Mouse (Mus musculus): Measurements from ENCODE around the gene Fam3a. TPM values are rescaled to one million over a fixed set of nuclear protein-coding genes. Genes with fewer than 3 reads are reported as not detected.
"Not testable (repeated sequence)": the region's sequence is repeated elsewhere in the genome, so short reads cannot be mapped to it uniquely, and the experiment has no call there.

Gene Fam3a
- polyA plus RNA-seq, 1 experiment from 2014 or later = 40.1 TPM

GRCm38 (mm10) chrX:74384451-74384850 lies 8.6 kb downstream of the Fam3a start:
- H3K9ac ChIP-seq (replicated peaks) = no peak overlapping the region
- no peaks in the 10 kb centered on the region for H3K27me3 ChIP-seq
- 85% methylated on average over 2 of the region's 2 CpGs for WGBS
- H3K4me2 ChIP-seq (replicated peaks) = no peak overlapping the region
- no peak overlapping the region for H3K4me3 ChIP-seq
- no peak for ATAC-seq (replicated peaks)
- no peaks in the 10 kb centered on the region for H3K36me3 ChIP-seq
- no peaks in the 10 kb centered on the region for H3K9me3 ChIP-seq
- no peaks in the 10 kb centered on the region for H3K4me1 ChIP-seq
- no peak overlapping the region for H3K27ac ChIP-seq (replicated peaks)

- 19% methylated on average over 32 of the region's 32 CpGs for WGBS
- peak within 1 kb of the TSS; percentile 54 for H3K9ac ChIP-seq (replicated peaks)
- H3K27ac ChIP-seq (replicated peaks) = no peak within 1 kb of the TSS
- H3K4me2 ChIP-seq (replicated peaks) = peak within 1 kb of the TSS; percentile 62
- H3K9me3 ChIP-seq = no peaks in the 10 kb centered on the region
- H3K36me3 ChIP-seq = no peaks in the 10 kb centered on the region
- H3K4me1 ChIP-seq = 0 out of 2 replicates have a peak, but pooled peaks cover 3% of the 10 kb centered on the region
- peak; percentile 93 for ATAC-seq (replicated peaks)
- no peaks in the 10 kb centered on the region for H3K27me3 ChIP-seq
- H3K4me3 ChIP-seq = peak within 1 kb of the TSS; percentile 50
These were observed 20.1 kb downstream of the Fam3a start, which contains the start of the genes Ubl4a and Slc10a3 for GRCm38 (mm10) chrX:74372888-74373549. TSS of gene Ubl4a (minus strand) at chrX:74373218. TSS of gene Slc10a3 (minus strand) at chrX:74373349.

DNA sequence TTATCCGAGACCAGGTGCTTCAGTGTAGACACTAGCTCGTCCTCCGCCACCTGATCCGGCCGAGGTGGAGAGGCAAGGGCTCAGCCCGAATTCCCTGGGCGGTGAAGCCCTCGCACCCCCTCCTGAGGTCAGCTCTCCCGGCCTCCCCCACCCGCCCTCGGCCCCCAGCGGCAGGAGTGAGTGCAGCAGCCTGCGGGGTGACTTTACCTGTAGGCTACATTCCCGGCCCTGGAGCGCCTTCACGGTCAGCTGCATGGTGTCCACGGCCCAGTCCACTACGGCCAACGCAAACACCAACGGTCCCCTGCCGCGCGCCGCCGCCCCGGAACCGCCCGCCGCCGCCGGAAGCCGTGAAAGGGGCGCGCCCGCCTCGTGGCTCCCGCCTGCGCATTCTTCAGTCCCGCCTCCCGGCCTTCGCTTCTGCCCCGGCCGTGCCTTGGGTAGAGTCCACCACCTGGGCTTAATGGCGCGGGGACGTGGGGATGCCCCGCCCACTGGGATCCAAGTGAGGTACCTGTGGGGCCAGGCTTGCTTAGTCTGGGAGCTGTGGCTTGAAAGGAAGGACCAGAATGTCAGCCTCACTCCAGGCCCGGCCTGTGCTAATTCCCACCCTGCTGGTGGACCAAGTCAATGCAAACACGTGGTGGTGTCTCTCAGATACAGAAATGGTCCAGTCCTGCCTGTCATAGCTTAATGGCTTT lies 24.7 kb downstream of the Fam3a start:
- Histone ChIP-seq H3K4me1 (peaks cover 12% of the 10 kb centered on the region), H3K9ac (replicated peaks) (peak overlapping the region; percentile 69), H3K27ac (replicated peaks) (peak overlapping the region; percentile 71), H3K9me3 (no peaks in the 10 kb centered on the region), H3K4me3 (peak overlapping the region; percentile 57), H3K36me3 (no peaks in the 10 kb centered on the region), H3K27me3 (no peaks in the 10 kb centered on the region), H3K4me2 (replicated peaks) (peak overlapping the region; percentile 60)
- peak; percentile 77 for ATAC-seq (replicated peaks)
- 15% methylated on average over 47 of the region's 49 CpGs for WGBS

DNA sequence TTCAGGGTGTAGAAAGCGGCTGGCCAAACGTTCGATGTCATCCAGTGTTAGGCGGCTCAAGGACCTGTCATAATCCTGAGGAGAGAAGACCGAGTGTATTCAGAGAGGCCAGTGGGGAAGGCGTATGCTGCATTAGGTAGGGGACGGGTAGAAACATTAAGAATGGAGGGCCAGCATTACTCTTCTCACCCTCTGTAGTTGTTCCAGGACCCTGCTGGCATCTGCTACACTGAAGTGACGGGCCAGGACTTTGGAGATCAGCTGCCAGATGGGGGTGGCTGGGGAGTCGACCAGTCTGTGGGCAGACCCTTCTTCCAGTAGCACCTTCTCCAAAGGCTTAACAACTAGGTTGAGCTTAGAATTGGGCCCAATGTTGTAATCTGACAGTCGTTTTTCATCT lies 25.6 kb downstream of the Fam3a start:
- peaks cover 12% of the 10 kb centered on the region for H3K4me1 ChIP-seq
- WGBS = 67% methylated on average over 10 of the region's 10 CpGs
- no peaks in the 10 kb centered on the region for H3K9me3 ChIP-seq
- H3K27ac ChIP-seq (replicated peaks) = no peak overlapping the region
- no peak for ATAC-seq (replicated peaks)
- H3K4me3 ChIP-seq = peak overlapping the region; percentile 57
- no peaks in the 10 kb centered on the region for H3K27me3 ChIP-seq
- H3K9ac ChIP-seq (replicated peaks) = peak overlapping the region; percentile 69
- H3K4me2 ChIP-seq (replicated peaks) = peak overlapping the region; percentile 60
- no peaks in the 10 kb centered on the region for H3K36me3 ChIP-seq

DNA sequence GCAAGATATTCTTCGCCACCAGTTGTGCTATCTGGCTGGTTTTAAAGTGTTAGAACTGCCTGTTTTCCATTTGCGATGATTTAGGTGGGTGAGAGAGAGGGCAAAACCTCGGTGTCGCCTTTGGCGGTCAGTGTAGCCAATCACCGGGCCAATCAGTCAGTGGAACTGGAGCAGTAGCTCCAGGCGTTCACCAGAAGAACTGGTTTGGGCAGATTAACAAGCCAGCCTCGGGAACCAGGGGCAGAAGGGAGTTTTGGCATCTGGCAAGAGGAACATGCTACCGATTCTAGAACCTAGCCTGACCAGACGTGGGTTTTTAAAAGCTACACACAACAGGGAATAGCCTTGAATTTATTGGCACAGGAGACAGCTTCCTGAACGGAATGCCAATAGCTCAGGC lies 33.9 kb downstream of the Fam3a start:
- H3K4me1 ChIP-seq = no peaks in the 10 kb centered on the region
- no peaks in the 10 kb centered on the region for H3K27me3 ChIP-seq
- H3K9ac ChIP-seq (replicated peaks) = no peak overlapping the region
- no peak overlapping the region for H3K4me3 ChIP-seq
- H3K4me2 ChIP-seq (replicated peaks) = no peak overlapping the region
- WGBS = 56% methylated on average over 11 of the region's 11 CpGs
- no peak overlapping the region for H3K27ac ChIP-seq (replicated peaks)
- no peaks in the 10 kb centered on the region for H3K36me3 ChIP-seq
- ATAC-seq (replicated peaks) = no peak
- H3K9me3 ChIP-seq = no peaks in the 10 kb centered on the region

DNA sequence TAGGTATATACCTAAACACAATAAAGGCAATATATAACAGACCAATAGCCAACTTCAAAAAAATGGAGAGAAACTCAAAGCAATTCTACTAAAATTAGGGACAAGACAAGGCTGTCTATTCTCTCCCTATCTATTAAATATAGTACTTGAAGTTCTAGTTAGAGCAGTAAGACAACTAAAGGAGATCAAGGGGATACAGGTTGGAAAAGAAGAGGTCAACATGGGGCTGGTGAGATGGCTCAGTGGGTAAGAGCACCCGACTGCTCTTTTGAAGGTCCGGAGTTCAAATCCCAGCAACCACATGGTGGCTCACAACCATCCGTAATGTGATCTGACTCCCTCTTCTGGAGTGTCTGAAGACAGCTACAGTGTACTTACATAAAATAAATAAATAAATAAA lies 36.0 kb downstream of the Fam3a start:
- not testable (repeated sequence) for H3K27me3 ChIP-seq; ATAC-seq (replicated peaks); H3K9ac ChIP-seq (replicated peaks); H3K4me2 ChIP-seq (replicated peaks); H3K27ac ChIP-seq (replicated peaks); H3K4me1 ChIP-seq; H3K36me3 ChIP-seq; H3K9me3 ChIP-seq; H3K4me3 ChIP-seq
- 85% methylated on average over 3 of the region's 3 CpGs for WGBS

- peaks cover 4% of the 10 kb centered on the region; the same call in 1 of the 2 replicates for H3K4me1 ChIP-seq
- ATAC-seq (replicated peaks) = peak; percentile 89
- H3K27ac ChIP-seq (replicated peaks) = peak within 1 kb of the TSS; percentile 74
- WGBS = 16% methylated on average over 10 of the region's 22 CpGs
- H3K9me3 ChIP-seq = no peaks in the 10 kb centered on the region
- no peaks in the 10 kb centered on the region for H3K27me3 ChIP-seq
- H3K36me3 ChIP-seq = no peaks in the 10 kb centered on the region
- peak within 1 kb of the TSS; percentile 54 for H3K4me2 ChIP-seq (replicated peaks)
- H3K9ac ChIP-seq (replicated peaks) = peak within 1 kb of the TSS; percentile 51
- peak within 1 kb of the TSS; percentile 45 for H3K4me3 ChIP-seq
These were observed 39.7 kb downstream of the Fam3a start, which contains the start of gene Lage3 for GRCm38 (mm10) chrX:74353467-74353770. TSS of gene Lage3 (minus strand) at chrX:74353618.

DNA sequence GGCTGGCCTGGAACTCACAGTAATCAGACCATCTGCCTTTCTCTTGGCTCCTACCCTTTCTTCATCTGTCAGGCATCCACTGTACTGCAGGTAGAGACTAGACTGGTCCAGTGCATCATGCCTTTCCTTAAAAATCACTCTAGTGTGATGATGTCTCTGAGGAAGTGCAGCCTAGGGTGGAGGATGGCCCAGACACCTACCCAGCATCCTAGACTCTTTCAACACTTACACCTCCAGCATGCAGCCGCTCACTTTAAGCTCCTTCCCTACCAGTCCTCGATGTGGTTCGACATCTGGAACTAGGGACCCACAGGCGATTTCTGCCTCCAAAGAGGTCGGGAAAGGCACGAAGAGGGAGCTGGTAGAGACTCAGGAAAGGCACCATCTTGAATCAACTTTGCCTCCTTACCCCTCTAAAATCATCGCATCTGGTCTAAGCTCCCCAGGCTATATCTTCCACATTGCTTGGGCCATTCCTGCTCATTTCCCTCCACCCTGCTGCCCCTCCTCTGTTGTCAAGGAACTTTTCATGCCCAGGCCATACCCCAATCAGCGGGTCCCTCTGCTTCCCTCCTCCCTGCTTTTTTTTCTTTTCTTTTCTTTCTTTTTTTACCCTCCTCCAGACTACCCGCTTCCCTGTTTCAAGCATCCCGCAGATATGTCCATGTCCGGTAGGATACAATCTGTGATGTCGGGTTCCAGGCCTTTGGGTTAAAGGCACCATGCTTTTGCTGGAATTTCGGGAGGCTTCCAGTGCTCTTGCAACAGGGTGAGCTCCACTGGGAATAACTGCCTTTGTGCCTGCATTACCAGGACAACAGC lies 40.2 kb downstream of the Fam3a start:
- Histone ChIP-seq H3K36me3 (no peaks in the 10 kb centered on the region), H3K4me1 (peaks cover 4% of the 10 kb centered on the region; the same call in 1 of the 2 replicates), H3K27me3 (no peaks in the 10 kb centered on the region), H3K27ac (replicated peaks) (peak overlapping the region; percentile 74), H3K9me3 (no peaks in the 10 kb centered on the region), H3K4me3 (peak overlapping the region; percentile 45), H3K9ac (replicated peaks) (peak overlapping the region; percentile 51), H3K4me2 (replicated peaks) (peak overlapping the region; percentile 54)
- 27% methylated on average over 13 of the region's 13 CpGs for WGBS
- peak; percentile 74 for ATAC-seq (replicated peaks)

Other genes with a start within 250 kb of the Fam3a start
- not detected in 2 replicates for gene Tex28, start 225.4 kb downstream of the Fam3a start, polyA plus RNA-seq (2015; fragmentation: Nextera tagmentation; extraction: Ambion mirVana)
- gene Tktl1, start 216.0 kb downstream of the Fam3a start, polyA plus RNA-seq (2015; fragmentation: Nextera tagmentation; extraction: Ambion mirVana) = 0.19 TPM in 1 of 2 replicates, not detected in the other
- gene Flna, start 143.5 kb downstream of the Fam3a start, polyA plus RNA-seq (2015; fragmentation: Nextera tagmentation; extraction: Ambion mirVana) = 105 and 116 TPM in 2 replicates
- gene Emd, start 138.6 kb downstream of the Fam3a start, polyA plus RNA-seq (2015; fragmentation: Nextera tagmentation; extraction: Ambion mirVana) = 17.7 and 18.1 TPM in 2 replicates
- gene Rpl10, start 122.5 kb downstream of the Fam3a start, polyA plus RNA-seq (2015; fragmentation: Nextera tagmentation; extraction: Ambion mirVana) = 503 and 525 TPM in 2 replicates
- gene Taz, start 111.4 kb downstream of the Fam3a start, polyA plus RNA-seq (2015; fragmentation: Nextera tagmentation; extraction: Ambion mirVana) = 93.6 and 101 TPM in 2 replicates
- gene Dnase1l1, start 110.9 kb downstream of the Fam3a start, polyA plus RNA-seq (2015; fragmentation: Nextera tagmentation; extraction: Ambion mirVana) = 2.2 and 2.4 TPM in 2 replicates
- 185 and 191 TPM in 2 replicates for gene Atp6ap1, start 96.2 kb downstream of the Fam3a start, polyA plus RNA-seq (2015; fragmentation: Nextera tagmentation; extraction: Ambion mirVana)
- gene Gdi1, start 88.3 kb downstream of the Fam3a start, polyA plus RNA-seq (2015; fragmentation: Nextera tagmentation; extraction: Ambion mirVana) = 923 and 936 TPM in 2 replicates
- 65.1 and 65.6 TPM in 2 replicates for gene Fam50a, start 80.2 kb downstream of the Fam3a start, polyA plus RNA-seq (2015; fragmentation: Nextera tagmentation; extraction: Ambion mirVana)
- 63.0 and 68.8 TPM in 2 replicates for gene Plxna3, start 64.2 kb downstream of the Fam3a start, polyA plus RNA-seq (2015; fragmentation: Nextera tagmentation; extraction: Ambion mirVana)
- 82.9 and 87.9 TPM in 2 replicates for gene Lage3, start 39.7 kb downstream of the Fam3a start, polyA plus RNA-seq (2015; fragmentation: Nextera tagmentation; extraction: Ambion mirVana)
- gene Ubl4a, start 20.1 kb downstream of the Fam3a start, polyA plus RNA-seq (2015; fragmentation: Nextera tagmentation; extraction: Ambion mirVana) = 68.4 and 69.0 TPM in 2 replicates
- gene Slc10a3, start 19.9 kb downstream of the Fam3a start, polyA plus RNA-seq (2015; fragmentation: Nextera tagmentation; extraction: Ambion mirVana) = 6.9 and 7.0 TPM in 2 replicates
- 18.1 and 19.7 TPM in 2 replicates for gene Ikbkg, start within 50 bp of the Fam3a start, polyA plus RNA-seq (2015; fragmentation: Nextera tagmentation; extraction: Ambion mirVana)
- 61.0 and 63.2 TPM in 2 replicates for gene G6pdx, start 35.9 kb upstream of the Fam3a start, polyA plus RNA-seq (2015; fragmentation: Nextera tagmentation; extraction: Ambion mirVana)
- gene Gm6880, start 88.1 kb upstream of the Fam3a start, polyA plus RNA-seq (2015; fragmentation: Nextera tagmentation; extraction: Ambion mirVana) = not detected in 2 replicates
- not detected in 2 replicates for gene Olfr1326-ps1, start 181.6 kb upstream of the Fam3a start, polyA plus RNA-seq (2015; fragmentation: Nextera tagmentation; extraction: Ambion mirVana)
- gene Olfr1325, start 199.4 kb upstream of the Fam3a start, polyA plus RNA-seq (2015; fragmentation: Nextera tagmentation; extraction: Ambion mirVana) = not detected in 2 replicates

Measured in forebrain, embryonic 15.5 days (tissue).